Mouse (Mus musculus): ENCODE measurements around the gene 2310039H08Rik. TPM values are rescaled to one million over a fixed set of nuclear protein-coding genes. Genes with fewer than 3 reads are reported as not detected.
"Not testable (repeated sequence)": the region's sequence is repeated elsewhere in the genome, so short reads cannot be mapped to it uniquely, and the experiment has no call there.

2310039H08Rik gene
- total RNA-seq, 2 experiments from 2014 or later = 6.6 to 9.4 TPM

GRCm38 (mm10) chr17:46763544-46763943 lies 8.9 kb upstream of the 2310039H08Rik start, which contains the start of gene Ptcra:
Gene Ptcra (minus strand): TSS chr17:46763712.
- DNase-seq = no peak

GRCm38 (mm10) chr17:46764916-46765315 lies 7.5 kb upstream of the 2310039H08Rik start:
- DNase-seq = peak in 1 of 2 experiments; percentile 44

GRCm38 (mm10) chr17:46767868-46768267 lies 4.6 kb upstream of the 2310039H08Rik start:
- DNase-seq = no peak

DNA sequence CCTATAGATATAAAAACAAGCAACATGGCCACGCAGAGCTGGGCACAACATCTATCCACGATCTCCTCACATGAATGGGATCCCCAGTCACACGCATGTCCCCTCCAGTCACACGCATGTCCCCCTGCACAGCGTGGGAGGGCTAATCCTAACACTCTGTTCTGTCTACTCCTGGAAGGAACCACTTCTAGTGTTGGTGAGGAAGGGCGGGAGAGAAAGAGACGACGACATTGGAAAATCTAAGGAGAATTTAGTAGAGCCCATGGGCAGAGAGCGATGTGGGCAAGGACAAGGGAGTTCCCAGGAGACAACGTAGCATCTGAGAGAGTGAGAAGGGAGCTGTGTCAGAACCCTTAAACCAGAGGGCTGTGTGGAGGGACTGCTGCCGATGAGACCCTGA lies 1.9 kb upstream of the 2310039H08Rik start:
- no peak for DNase-seq

DNA sequence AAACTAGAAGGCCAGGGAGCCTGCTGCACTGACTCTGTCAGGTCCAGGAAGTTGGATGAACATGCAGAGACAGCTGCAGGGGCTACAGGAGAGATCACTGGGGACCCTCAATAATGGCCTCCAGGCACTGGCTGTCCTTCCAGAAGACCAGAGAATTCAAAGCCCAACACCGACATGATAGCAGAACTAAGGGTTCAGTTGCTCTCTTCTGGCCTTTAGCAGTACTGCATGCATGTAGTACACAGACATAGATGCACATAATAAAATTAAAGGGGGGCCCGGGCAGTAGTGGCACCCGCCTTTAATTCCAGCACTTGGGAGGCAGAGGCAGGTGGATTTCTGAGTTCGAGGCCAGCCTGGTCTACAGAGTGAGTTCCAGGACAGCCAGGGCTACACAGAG lies 1.4 kb upstream of the 2310039H08Rik start:
- DNase-seq = no peak

GRCm38 (mm10) chr17:46771616-46772015 lies 819 bp upstream of the 2310039H08Rik start:
- no peak for DNase-seq

GRCm38 (mm10) chr17:46772038-46772403 lies 414 bp upstream of the 2310039H08Rik start:
- DNase-seq = no peak

DNA sequence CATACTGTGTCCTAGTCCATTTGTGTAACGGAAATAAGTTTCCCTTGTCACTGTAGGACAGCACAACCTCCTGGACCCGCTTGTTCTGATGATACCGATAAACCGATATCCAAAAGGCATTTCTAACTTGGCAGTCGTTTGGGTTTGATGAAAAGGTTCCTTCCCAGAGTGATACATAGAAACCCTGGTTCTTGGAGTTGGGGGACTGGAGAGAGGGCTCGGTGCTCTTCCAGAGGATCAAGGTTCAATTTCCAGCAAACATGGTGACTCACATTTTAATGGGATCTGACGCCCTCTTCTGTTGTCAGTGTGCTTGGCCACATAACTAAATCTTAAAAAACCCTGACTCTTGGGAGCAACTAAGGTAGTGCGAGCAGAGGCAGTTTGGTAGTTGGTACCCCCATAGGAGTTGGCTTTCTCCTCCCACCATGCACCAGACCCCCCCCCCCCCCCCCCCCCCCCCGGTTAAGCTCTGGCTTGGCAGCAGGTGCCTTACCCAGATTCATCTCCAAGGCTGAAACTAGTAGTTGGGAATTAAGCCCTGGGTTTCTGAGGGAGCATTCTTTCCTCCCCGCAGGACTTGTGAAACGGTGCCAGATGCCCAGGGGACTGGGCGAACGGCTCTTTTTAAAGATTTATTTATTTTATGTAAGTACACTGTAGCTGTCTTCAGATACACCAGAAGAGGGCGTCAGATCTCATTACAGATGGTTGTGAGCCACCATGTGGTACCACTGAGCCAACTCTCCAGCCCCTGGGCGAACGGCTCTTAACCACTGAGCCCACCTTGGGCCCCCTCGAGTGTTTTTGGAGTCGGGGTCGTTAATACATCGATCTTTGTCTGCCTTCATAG lies 1.1 kb downstream of the 2310039H08Rik start:
- no peak for DNase-seq

DNA sequence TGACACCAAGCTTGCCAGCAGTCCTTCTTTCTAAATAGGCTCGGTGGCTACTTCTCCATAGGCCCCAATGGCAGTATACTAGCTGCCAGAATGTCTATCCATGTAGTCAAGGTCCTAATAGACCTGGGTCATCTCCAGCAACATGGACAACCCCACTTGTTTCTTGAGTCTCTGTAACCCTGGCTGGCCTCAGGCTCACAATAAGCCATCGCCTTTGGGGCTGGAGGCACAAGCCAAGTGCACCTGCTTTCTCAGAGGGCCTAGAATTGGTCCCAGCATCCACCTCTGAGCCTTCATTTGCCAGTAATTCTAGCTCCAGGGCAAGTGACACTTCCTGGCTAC lies 1.7 kb downstream of the 2310039H08Rik start:
- no peak for DNase-seq

GRCm38 (mm10) chr17:46775070-46775469 lies 2.6 kb downstream of the 2310039H08Rik start:
- no peak for DNase-seq

- DNase-seq = no peak
Measured at GRCm38 (mm10) chr17:46776087-46776486, 3.7 kb downstream of the 2310039H08Rik start.

GRCm38 (mm10) chr17:46781876-46782275 lies 9.4 kb downstream of the 2310039H08Rik start:
- no peak for DNase-seq

- DNase-seq = peak; percentile 90 to 91
Measured at GRCm38 (mm10) chr17:46782341-46783221, 10.1 kb downstream of the 2310039H08Rik start, which contains the start of gene Rpl7l1. Gene Rpl7l1 (minus strand): TSS chr17:46782672.

DNA sequence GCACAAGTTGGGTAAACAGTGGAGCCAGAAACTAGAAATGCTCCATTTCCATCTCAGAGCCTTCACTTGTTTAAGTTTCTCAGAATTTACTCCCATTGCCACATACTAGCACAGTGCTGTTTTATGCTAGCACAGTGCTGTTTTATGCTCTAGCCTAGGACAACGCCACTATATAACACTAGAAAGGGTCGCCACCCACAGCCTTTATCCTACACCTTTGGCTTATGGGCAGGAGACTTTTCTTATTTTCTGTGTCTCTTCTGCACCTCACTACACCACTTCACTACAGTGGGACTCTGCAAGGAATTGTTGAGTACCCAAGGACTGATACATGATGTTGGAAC lies 10.8 kb downstream of the 2310039H08Rik start:
- no peak for DNase-seq

DNA sequence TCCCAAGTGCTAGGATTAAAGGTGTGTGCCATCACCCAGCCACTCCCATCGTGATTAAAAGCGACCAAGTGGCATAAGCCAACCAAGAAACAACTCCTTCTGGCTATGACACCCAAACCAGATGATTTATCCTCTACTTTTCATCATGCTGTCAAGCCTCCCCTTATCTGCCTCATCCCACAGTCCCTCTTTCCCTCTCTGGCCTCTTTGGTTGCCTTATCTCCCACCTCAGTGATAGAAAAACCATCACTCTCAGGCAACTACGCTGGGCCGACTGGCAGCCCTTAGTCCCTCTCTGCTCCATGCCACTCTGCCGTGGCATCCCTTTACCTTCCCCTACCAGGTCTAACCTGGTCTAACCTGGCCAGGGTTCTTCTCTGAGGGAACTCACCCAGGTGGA lies 14.5 kb downstream of the 2310039H08Rik start:
- no peak for DNase-seq

DNA sequence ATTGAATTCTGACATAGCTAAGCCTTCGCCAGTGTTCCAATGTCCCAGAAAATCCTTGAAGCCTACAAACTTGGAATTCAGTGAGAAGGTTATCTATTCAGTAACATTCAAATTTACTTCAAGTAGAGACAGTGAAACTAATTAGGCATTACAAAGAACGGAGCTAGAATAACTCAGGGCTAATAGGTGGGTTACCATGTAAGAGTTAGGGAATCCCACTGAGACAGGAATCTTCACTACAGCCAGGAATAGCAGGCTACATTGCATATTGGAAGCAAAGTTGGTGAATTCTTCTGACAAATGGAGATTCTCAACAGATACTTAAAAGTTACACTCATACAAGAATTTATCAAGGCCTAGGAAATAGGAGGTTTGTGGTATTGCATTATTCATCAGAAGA lies 15.5 kb downstream of the 2310039H08Rik start:
- not testable (repeated sequence) for DNase-seq

DNA sequence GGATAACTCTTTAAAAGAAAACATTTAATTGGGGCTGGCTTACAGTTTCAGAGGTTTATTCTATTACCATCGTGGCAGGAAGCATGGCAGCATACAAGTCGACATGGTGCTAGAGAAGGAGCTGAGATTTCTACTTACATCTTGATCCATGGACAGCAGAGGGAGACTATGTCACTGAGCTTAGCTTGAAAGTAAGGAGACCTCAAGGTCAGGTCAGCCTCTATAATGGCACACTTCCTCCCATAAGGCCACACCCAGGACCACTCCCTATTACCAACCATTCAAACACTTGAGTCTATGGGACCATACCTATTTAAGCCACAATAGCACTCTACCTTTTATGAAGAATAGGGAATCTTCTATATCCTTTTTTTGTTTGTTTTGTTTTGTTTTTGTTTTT lies 20.5 kb downstream of the 2310039H08Rik start:
- no peak for DNase-seq

GRCm38 (mm10) chr17:46796743-46797142 lies 24.3 kb downstream of the 2310039H08Rik start:
- DNase-seq = no peak

GRCm38 (mm10) chr17:46797386-46797785 lies 25.0 kb downstream of the 2310039H08Rik start:
- no peak for DNase-seq

DNA sequence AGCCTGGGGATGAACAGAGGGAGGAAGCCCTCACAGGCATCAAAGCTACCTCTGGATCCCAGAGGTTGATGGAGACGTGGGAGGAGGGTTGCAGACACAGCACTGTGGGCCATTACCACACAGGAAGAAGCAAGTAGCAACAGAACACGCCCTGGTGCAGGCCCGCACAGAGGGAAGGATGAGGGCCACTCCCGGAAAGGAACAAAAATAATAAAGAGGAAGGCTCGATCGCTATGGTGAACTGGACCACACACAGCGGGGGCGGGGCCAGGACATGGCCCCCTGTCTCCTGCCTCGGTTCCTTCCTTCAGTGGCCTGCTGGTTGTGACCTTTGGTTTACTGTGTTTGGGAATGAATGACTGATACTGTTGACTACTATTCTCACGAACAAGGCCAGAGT lies 27.2 kb downstream of the 2310039H08Rik start:
- DNase-seq = no peak

DNA sequence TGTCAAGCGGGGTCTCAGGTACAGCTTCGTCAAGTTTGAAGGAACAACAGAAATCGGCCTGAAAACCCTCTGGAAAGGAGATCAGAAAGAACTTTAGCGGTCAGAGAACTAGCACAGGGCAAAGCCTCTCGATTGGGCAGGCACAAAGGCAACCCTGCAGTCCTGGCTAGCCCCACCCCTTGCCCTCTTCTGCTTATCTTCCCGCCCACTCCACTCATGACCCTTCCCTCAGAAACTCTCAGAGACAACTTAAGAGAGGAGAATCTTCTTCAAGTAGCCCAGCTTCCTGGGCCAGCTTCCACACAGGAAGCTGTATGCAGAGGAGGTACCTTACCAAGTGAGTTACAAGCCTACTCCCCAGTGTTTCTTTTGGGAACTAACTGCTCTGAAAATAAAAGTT lies 29.3 kb downstream of the 2310039H08Rik start:
- DNase-seq = no peak

DNA sequence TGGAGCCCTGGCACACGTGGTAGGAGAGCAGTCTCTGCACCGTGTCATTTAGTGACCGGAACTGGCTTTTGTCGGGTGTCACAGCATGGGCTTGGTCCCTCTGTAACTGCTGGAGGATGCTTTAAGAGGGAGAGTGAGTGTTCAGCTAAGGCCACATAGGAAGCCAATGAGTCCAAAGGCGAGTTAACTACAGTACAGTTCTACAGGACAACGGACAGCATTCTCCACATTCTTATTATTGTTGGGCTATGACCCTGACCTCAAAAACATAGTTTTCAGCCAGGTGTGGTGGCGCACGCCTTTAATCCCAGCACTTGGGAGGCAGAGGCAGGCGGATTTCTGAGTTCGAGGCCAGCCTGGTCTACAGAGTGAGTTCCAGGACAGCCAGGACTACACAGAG lies 35.9 kb downstream of the 2310039H08Rik start:
- DNase-seq = no peak

- DNase-seq = no peak
Measured at GRCm38 (mm10) chr17:46809131-46809830, 36.8 kb downstream of the 2310039H08Rik start.
